In the genomic region with DNA sequence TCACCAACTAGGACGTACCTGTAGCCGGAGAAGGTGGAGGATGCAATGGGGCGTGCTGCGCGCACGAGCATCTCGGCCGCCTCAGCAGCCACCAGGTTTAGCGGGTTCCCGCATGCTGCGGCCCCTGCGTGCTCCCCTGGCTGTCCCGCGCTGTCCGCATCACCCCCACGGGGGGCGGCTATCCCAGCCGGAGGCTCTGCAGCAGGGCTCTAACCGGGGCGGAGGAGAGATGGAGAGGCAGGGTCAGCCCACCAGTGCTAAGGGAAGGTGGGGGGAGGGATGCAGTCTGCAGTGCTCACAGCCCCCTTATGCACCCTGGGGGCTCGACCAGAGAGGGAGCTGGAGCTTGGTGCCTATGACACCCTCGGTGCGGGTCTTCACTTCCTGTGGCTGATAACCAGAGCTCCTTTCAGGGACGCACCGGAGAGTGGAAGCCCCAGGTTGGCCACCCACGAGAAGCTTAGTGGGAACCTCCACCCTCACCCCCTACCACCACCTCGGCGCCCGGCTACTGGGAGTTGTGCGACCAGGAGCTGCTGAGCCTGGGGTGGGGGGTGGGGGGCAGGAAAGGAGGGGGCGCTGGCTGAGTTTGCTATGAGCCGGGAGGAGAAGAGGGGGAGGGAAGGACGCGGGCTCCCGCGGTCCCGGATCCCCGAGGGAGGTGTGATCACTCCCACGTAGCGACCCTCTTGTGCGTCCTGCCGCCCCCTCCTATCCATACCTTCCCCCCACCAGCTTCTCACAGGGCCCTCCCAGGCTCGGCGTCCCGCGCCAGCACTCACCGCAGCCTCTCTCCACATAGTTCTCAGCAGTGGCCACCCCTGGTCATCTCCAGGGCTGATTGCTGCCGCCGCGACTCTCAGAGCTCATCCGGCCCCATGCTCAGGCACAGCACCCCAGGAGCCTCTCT, we compare ENCODE assay signal across 8 mouse cellular contexts. TPM values are rescaled to one million over a fixed set of nuclear protein-coding genes. Genes with fewer than 3 reads are reported as not detected.
DNase-seq lines count a peak whose midpoint lies in the region; ATAC-seq and TF ChIP-seq lines count a peak whose summit lies in the region.

No protein-coding gene starts in this region.

- H3K4me1 ChIP-seq in lung, embryonic 15.5 days: peaks cover 20% of the 10 kb centered on the region
- no peaks in the 10 kb centered on the region for H3K4me1 ChIP-seq in lung, adult 2 months (ENCODE audit: control insufficient read depth, insufficient read depth, low read length)
- 0 out of 2 replicates have a peak, but pooled peaks cover 2% of the 10 kb centered on the region for H3K4me1 ChIP-seq in intestine, embryonic 16.5 days (ENCODE audit: control insufficient read depth, insufficient read depth, low read length)
- peaks cover 5% of the 10 kb centered on the region; the same call in 1 of the 2 replicates for H3K4me1 ChIP-seq in midbrain, postnatal 0 days (ENCODE audit: insufficient read depth, low read length)

- WGBS in lung, embryonic 15.5 days: under 1% methylated on average over 46 of the region's 51 CpGs
- WGBS in lung, adult 2 months: 4% methylated on average over 42 of the region's 51 CpGs
- under 1% methylated on average over 46 of the region's 51 CpGs for WGBS in intestine, embryonic 16.5 days
- under 1% methylated on average over 45 of the region's 51 CpGs for WGBS in midbrain, postnatal 0 days

- ATAC-seq in lung, embryonic 15.5 days (ENCODE audit: borderline replicate concordance, extremely low read depth, low FRiP score, low TSS enrichment): peak; percentile 27; the same call in 1 of the 2 replicates
- ATAC-seq in intestine, embryonic 16.5 days: peak; percentile 26; the same call in 1 of the 2 replicates
- peak; percentile 49 for ATAC-seq in midbrain, postnatal 0 days (ENCODE audit: low FRiP score)

- H3K4me2 ChIP-seq in lung, embryonic 15.5 days: peak overlapping the region; percentile 60
- H3K4me2 ChIP-seq in intestine, embryonic 16.5 days (ENCODE audit: low read depth, low read length): peak overlapping the region; percentile 47
- H3K4me2 ChIP-seq in midbrain, postnatal 0 days (ENCODE audit: low read depth, low read length, poor library complexity, severe bottlenecking): peak overlapping the region; percentile 90

- H3K9me3 ChIP-seq in lung, embryonic 15.5 days: no peaks in the 10 kb centered on the region
- no peaks in the 10 kb centered on the region for H3K9me3 ChIP-seq in intestine, embryonic 16.5 days (ENCODE audit: control insufficient read depth, low read length)
- no peaks in the 10 kb centered on the region for H3K9me3 ChIP-seq in midbrain, postnatal 0 days (ENCODE audit: low read length)

- peak; percentile 14 to 55 for DNase-seq in adrenal gland, adult (ENCODE audit: inconsistent age in 2 of 2, low spot score in 1 of 2)
- no peak for DNase-seq in adrenal gland, postnatal 4 days (ENCODE audit: low spot score in 2 of 2)
- DNase-seq in lung, adult 2 months: no peak
- peak; percentile 33 for DNase-seq in midbrain, postnatal 0 days (ENCODE audit: low spot score)
- DNase-seq in MN1 (ENCODE audit: low spot score): no peak
- DNase-seq in lung, postnatal 25 days (ENCODE audit: low spot score): no peak

- H3K27ac ChIP-seq in lung, embryonic 15.5 days: no peak overlapping the region
- H3K27ac ChIP-seq in intestine, embryonic 16.5 days (ENCODE audit: low read length): no peak overlapping the region
- peak overlapping the region; percentile 74 for H3K27ac ChIP-seq in midbrain, postnatal 0 days (ENCODE audit: low read depth, low read length)

- no peak for TF ChIP-seq CTCF in lung, adult 2 months (IDR thresholded peaks at IDR 0.05; ENCODE audit: insufficient read depth, low read length)
- TF ChIP-seq CTCF in midbrain, postnatal 0 days (IDR thresholded peaks at IDR 0.05): no peak

- no peaks in the 10 kb centered on the region for H3K36me3 ChIP-seq in lung, embryonic 15.5 days
- H3K36me3 ChIP-seq in intestine, embryonic 16.5 days (ENCODE audit: control insufficient read depth, insufficient read depth, low read length): no peaks in the 10 kb centered on the region
- H3K36me3 ChIP-seq in midbrain, postnatal 0 days (ENCODE audit: insufficient read depth, low read length): no peaks in the 10 kb centered on the region

- H3K4me3 ChIP-seq in lung, embryonic 15.5 days: peak overlapping the region; percentile 32
- no peak overlapping the region for H3K4me3 ChIP-seq in lung, adult 2 months (replicated peaks; ENCODE audit: extremely low read depth, low read depth, low read length)
- H3K4me3 ChIP-seq in intestine, embryonic 16.5 days (ENCODE audit: low read length): peak overlapping the region; percentile 35
- peak overlapping the region; percentile 69 for H3K4me3 ChIP-seq in midbrain, postnatal 0 days (ENCODE audit: low read depth, low read length)

- TF ChIP-seq POLR2A in lung, adult 2 months (IDR thresholded peaks at IDR 0.05; ENCODE audit: borderline replicate concordance, extremely low read depth, low read depth, low read length): no peak

- H3K27me3 ChIP-seq in lung, embryonic 15.5 days: peaks cover 67% of the 10 kb centered on the region
- peaks cover 53% of the 10 kb centered on the region for H3K27me3 ChIP-seq in intestine, embryonic 16.5 days (replicated peaks; ENCODE audit: control insufficient read depth, insufficient read depth, low read length)
- H3K27me3 ChIP-seq in midbrain, postnatal 0 days (ENCODE audit: insufficient read depth, low read length): peaks cover 16% of the 10 kb centered on the region

- no peak overlapping the region for H3K9ac ChIP-seq in lung, embryonic 15.5 days
- no peak overlapping the region for H3K9ac ChIP-seq in intestine, embryonic 16.5 days (ENCODE audit: low read depth, low read length)
- H3K9ac ChIP-seq in midbrain, postnatal 0 days (replicated peaks; ENCODE audit: low read length, poor library complexity, severe bottlenecking): peak overlapping the region; percentile 80

RNA-seq across cellular contexts. Expression of a gene that starts 1.1 kb away (rescaled TPM):
- 1 to 10 TPM; 2.9 TPM for total RNA-seq in adrenal gland, postnatal 4 days (2021)
- polyA plus RNA-seq in lung, embryonic 15.5 days (2015; fragmentation: Nextera tagmentation; extraction: Ambion mirVana): 0.38 and 0.41 TPM in 2 replicates
- polyA plus RNA-seq in lung, adult 2 months (2012; rRNA removed): 0.02 and 0.24 TPM in 2 replicates
- 0.12 TPM in 2 replicates for polyA plus RNA-seq in intestine, embryonic 16.5 days (2015; fragmentation: Nextera tagmentation; extraction: Ambion mirVana)
- total RNA-seq in midbrain, postnatal 0 days (2014; rRNA removed): 10.5 and 20.7 TPM in 2 replicates
- polyA plus RNA-seq in midbrain, postnatal 0 days (2015; fragmentation: Nextera tagmentation; extraction: Ambion mirVana): 3.7 and 6.1 TPM in 2 replicates

Comparison
In these comparisons a context has a peak if more than half of its experiments do, and no peak if none do; other contexts are left out.
1. DNase-seq: peak in adrenal gland, adult (2 of 2) and midbrain, postnatal 0 days (single experiment); none in adrenal gland, postnatal 4 days (0 of 2), lung, adult 2 months (single experiment), MN1 (single experiment) and lung, postnatal 25 days (single experiment).
2. Peak in every context shown above with its lines, with median percentiles within 50 percentile points of each other: ATAC-seq and H3K4me2 ChIP-seq.